Mouse (Mus musculus) right cerebral cortex, adult 18-20 months (tissue): ENCODE measurements around the gene Rnase4.

Experiments
- DNase-seq: peaks from one replicate; pipeline ENCODE4 v3.0.0; 2022; ENCODE audit warnings: mixed read lengths

Gene Rnase4

DNA sequence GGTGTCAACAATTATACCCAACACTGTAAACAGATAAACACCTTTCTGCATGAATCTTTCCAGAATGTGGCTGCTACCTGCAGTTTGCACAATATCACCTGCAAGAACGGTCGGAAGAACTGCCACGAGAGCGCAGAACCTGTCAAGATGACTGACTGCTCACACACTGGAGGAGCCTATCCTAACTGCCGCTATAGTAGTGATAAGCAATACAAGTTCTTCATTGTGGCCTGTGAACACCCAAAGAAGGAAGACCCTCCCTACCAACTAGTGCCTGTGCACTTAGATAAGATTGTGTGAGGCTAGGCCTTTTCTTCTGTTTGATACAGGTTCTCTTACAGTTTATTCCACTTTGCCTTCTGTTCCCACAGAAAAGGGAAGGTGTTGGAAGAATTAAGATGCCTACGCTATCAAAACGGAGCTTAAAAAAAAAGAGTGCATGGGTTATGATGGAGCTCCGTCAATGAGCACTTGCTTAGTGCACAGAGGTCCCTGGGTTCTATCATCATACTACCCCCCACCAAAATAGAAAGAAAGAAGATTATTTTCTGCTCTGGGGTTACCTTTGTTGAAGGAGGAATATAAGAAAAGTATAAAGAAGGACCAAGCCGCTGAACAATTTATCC, 39.6 kb downstream of the Rnase4 start:
- no peak for DNase-seq

DNA sequence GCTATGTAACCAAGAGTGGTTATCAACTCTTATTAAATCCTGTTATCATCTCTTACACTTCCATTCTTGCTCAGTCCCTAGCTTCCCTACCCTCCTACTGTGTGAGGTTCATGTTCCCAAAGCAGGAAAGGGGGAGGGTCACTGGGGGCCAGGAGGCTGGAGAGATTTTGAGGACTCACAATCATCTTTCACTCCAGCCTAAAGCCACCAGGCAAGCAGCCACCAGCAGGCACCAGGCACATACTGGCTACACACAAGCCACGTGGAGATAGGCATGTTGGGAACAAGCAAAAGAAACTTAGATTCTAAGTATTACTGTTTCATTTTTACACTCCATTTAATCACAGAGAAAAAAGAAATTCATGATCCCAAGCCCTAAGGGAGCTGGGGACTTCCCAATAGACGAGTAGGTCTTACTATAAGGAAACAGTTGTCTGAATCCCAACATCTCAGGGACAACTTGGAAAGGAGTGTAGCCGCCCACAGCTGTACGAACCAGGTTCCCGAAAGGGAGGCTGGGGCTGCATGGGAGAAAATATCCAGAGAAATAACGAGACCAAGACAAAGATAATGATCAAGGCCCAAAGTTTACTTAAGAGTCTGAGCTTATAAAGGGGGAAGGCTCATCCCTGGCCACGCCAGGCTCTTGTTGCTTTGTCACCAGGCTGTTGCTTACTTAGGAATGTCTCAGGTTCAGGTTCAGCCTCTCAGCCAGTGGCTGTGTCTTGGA, 40.4 kb downstream of the Rnase4 start:
- DNase-seq = no peak

DNA sequence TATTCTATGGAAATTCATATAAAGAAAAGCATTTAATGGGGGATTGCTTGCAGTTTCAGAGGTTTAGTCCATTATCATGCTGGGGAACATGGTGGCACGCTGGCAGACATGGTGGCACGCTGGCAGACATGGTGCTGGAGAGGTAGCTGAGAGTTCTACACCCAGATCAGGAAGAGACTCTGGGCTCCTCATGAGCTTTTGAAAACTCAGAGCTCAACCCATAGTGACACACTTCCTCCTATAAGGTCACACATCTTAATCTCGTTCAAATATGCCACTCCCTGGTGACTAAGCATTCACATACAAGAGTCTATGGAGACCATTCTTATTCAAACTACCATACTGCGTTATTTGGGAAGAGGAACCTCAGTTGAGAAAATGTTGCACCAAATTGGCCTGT, 41.5 kb downstream of the Rnase4 start:
- DNase-seq = no peak

DNA sequence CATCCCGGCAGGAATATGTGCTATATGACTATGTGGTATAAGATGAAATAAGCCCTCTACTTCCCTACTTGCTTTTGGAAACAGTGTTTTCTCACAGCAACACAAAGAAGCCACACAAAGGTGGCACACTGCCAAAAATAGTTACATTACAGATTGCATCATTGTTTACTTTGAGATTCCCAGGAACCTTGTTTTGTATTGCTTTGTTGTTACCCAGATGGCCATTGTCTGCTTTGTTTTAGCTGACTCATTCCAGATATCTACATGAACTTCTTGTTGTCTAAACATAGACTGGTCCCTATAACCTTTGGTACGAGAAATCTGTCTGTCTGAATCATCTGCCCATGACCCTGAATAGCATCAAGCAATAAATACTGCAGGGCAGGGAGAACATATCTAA, 49.5 kb downstream of the Rnase4 start:
- no peak for DNase-seq

DNA sequence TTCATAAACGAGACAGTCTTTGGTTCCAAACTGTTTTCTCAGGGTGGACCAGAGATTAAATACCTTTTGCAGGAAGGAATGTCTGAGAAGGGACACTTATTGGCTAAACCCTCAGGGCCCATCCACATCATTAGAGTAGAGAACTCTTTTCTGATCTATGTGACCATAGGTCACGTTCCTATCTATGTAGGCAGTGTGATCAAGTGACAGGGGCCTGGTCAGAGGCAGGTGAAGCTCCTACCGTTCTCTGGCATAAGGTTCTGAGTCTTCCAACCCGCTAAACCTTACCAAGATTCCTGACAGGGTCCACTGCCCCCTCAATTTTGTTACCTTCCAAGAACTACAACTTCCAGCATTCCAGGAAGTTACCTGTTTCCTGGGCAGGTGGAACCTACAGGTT, 51.2 kb downstream of the Rnase4 start:
- no peak for DNase-seq

DNA sequence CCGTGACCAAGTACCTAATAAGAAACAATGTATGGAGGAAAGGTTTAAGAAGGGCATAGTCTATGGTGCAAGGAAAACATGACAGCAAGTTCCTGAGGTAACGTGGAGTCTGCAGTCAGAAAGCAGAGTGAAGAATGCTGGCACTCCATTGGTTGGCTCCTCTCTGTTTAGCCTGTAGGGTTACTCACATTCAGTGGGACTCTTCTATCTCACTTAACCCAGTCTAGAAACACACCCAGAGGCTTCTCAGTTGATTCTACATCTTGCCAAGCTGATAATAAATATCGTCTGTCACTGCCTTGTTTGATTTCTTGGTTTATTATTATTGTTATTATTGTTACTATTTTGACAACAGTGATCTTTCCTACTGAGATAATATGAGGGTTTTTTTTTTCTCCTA, 51.7 kb downstream of the Rnase4 start:
- no peak for DNase-seq

DNA sequence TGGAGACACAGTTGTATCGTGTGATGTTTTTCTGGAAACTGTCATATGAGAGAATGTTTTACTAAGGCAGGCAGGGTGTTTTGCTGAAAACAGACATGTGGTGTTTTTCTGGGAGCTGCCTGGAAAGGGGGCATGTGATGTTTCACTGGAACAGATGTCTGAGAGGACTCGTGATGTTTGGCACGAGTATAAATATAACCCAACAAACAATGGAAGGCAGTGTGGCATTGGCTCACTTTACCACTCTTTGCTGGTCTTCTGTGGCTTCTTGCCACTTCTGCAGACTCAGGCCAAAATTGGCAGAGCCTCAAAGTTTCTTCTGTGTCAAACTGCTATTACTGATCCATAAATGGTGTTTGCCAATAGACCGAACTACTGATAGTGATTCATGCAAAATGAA, 52.4 kb downstream of the Rnase4 start:
- DNase-seq = peak; percentile 47

DNA sequence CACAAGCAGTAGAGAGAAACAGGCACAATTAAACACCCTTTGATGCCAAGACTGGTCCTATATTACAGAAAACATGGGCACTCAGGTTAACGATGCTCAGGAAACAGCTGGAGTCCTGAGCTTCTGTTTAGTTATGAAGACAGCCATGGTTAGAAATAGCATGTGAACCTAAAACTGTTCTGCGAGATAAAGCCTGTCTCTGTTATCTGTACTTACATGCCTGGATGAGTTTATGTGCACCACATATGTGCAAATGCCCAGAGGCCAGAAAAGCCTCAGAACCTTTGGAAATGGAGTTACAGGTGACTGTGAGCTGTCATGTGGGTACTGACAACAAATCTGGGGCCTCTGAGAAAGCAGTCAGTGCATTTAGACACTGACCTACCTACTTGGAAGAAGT, 53.1 kb downstream of the Rnase4 start:
- DNase-seq = no peak

DNA sequence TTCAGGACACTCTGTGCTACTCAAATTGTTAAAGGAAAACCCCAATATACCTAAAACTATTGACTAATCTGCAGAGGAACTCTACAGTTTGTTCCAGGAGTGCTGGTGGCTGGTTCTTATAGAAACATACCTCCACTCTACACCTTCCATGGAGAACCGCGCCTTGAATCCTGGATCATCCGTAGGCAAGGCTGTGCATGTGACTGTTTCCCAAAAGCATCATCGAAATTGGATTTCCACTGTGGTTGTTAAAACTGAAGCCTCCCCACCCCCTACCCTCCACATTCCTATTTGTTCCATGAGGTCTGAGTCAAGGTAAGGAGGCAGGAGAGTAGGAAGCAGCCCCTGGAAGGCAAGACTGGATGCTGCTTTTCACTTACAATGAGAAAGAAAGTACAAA, 53.6 kb downstream of the Rnase4 start:
- no peak for DNase-seq

DNA sequence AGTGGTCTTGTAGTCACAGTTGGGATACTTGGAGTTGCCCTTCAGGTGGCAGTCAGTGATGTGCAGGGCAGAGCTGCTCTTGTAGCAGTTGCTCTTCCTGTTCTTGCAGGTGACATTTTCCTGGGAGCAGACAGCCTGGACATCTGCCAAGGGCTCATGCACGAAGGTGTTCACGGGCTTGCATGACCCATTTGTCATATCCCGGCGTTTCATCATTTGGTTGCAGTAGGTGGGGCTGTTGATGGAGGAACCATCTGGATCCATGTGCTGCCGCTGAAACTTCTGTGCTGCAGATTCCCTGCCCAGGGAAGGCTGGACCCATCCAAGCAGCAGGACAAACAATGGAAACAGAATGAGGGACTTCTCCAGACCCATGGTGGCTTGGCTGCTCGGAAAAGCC, 54.6 kb downstream of the Rnase4 start:
- DNase-seq = no peak

DNA sequence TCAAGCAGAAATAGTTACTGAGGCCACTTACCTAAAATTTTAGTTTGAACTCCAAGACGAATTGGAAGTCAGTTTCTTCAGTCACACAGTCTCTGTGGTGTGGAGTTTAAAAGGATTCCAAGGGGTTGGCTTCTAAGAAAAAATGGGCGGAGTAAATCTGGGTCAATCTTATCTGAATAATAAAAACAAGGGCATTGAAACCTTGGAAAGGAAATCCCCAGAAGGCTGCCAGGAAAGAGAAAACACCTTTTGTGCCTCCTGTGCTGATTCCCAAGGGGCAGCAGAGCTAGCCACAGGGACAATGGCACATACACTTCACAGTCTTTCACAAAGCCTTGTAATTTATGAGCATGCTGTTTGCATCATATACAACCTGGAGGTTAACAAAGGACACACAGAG, 55.8 kb downstream of the Rnase4 start, which contains the start of gene Rnase1:
Gene Rnase1 (minus strand): TSS at position 101 of the 400 bp plus-strand sequence.
- DNase-seq = no peak

DNA sequence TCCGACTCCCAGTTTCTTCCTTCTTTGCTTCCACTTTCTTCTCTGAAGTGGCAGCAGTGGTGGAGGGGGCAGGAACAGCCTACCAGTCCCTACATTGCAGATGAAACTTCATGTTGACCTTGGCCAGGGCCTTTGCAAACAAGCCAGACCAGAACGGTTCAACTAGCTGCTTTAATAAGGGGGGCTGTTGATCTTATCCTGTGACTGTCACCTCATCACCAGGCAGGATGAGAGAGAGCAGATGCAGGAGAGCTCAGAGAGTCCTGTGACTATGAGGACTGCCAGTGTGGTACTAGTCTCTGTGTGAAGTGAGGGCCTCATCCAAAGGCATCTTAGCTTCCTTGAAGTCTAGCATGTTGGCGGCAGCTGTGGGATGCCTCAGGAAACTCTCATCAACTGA, 57.1 kb downstream of the Rnase4 start:
- no peak for DNase-seq

DNA sequence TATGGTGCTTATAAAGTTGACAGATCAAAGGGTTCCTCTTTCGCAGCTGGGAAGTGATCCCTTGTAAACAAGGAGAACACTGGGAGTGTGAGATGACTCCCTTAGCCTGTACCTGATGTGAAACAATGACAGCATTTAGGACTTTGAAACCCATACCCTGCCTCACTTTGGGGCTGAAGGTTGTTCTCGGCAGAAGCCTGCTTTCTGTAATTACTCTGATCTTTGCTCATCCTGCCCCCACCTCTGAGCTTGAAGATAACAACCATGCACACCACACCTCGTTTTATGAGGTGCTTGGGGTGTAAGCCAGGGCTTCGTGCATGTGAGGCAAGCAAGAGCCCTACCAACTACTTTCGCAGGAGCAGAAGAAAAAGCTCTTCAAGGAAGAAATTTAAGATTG, 58.3 kb downstream of the Rnase4 start:
- DNase-seq = no peak

DNA sequence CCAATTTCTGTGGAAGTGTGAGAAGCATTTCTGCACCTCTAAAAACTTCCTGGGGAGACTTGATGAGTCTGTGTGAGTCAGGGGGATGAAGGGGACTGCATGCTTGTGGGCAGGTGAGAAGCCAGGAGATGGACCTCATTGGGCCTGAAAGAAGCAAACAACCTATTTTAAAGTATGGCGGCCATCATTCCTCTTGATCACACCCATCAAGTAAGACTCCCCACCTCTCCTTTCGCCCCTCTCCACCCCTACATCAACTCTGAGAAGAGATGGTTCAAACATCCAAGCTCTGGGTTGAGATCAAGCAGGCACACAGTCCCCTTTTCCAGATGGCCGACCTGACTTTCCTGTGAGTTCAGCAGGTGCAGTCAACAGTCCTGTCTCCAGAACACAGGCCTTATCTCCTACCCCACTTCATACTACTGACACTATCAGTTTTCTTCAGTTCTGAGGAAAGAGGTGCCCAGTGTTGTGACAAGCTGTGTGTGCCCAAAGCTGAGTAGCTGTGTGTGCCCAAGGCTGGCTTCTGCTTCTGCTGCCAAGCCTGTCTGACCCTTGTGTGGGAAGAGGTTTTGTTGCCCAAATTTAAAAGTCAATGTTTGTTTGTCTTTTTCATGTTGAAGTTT, 59.4 kb downstream of the Rnase4 start:
- no peak for DNase-seq

DNA sequence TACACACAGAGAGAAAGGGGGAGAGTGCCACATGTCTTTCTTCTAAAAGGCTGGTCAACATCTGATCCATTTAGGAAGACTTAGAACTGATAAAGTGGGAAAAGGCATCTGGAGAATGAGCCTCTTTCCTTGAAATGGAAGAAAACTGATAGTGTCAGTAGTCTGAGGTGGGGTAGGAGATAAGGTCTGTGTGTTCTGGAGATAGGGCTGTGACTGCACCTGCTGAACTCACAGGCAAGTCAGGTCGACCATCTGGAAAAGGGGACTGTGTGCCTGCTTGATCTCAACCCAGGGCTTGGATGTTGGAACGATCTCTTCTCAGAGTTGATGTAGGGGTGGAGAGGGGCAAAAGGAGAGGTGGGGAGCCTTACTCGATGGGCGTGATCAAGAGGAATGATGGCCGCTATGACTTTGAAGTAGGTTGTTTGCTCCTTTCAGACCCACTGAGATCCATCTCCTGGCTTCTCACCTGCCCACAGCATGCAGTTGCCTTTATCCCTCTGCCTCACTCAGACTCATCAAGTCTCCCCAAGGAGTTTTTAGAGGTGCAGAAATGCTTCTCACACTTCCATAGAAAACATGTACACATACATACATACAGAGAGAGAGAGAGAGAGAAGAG, 61.5 kb downstream of the Rnase4 start:
- no peak for DNase-seq
